ENCODE assay signal across 13 mouse cellular contexts in genomic region chr5:101761685-101762084, GRCm38 (mm10). TPM values are rescaled to one million over a fixed set of nuclear protein-coding genes. Genes with fewer than 3 reads are reported as not detected.
"Had no signal": no experiment of that assay in that cellular context is flagged by ENCODE, and none has a peak within 500 bp of the region (broad histone marks: within the 10 kb centered on the region; RNA-seq: fewer than 3 reads in every experiment).

No protein-coding gene starts in this region.

- H3K4me2 ChIP-seq: limb, embryonic 13.5 days; liver, embryonic 11.5 days; liver, embryonic 15.5 days; lung, embryonic 14.5 days; neural tube, embryonic 15.5 days had no signal

- DNase-seq: kidney, adult 8-10 months; lung, embryonic 14.5 days; lung, postnatal 10 days; lung, postnatal 4 days; midbrain, embryonic 14.5 days; thymus, postnatal 4 days had no signal

- H3K9me3 ChIP-seq: limb, embryonic 13.5 days; liver, embryonic 15.5 days; midbrain, embryonic 10.5 days; neural tube, embryonic 15.5 days had no signal

- H3K27ac ChIP-seq: kidney, postnatal 0 days; limb, embryonic 13.5 days; liver, embryonic 15.5 days; midbrain, embryonic 10.5 days; neural tube, embryonic 15.5 days had no signal

- H3K9ac ChIP-seq: limb, embryonic 13.5 days; liver, embryonic 15.5 days; lung, embryonic 14.5 days; neural tube, embryonic 15.5 days had no signal

- H3K36me3 ChIP-seq: limb, embryonic 13.5 days; liver, embryonic 15.5 days; midbrain, embryonic 10.5 days; neural tube, embryonic 15.5 days had no signal

- H3K4me3 ChIP-seq: limb, embryonic 13.5 days; liver, embryonic 15.5 days; midbrain, embryonic 10.5 days; myocyte; neural tube, embryonic 15.5 days had no signal

RNA-seq across cellular contexts. Expression of gene Cds1, which starts 3.2 kb away (rescaled TPM):
- polyA plus RNA-seq: myocyte had no signal
